Mouse (Mus musculus): ENCODE measurements around the gene Ppp2r1b.

DNA sequence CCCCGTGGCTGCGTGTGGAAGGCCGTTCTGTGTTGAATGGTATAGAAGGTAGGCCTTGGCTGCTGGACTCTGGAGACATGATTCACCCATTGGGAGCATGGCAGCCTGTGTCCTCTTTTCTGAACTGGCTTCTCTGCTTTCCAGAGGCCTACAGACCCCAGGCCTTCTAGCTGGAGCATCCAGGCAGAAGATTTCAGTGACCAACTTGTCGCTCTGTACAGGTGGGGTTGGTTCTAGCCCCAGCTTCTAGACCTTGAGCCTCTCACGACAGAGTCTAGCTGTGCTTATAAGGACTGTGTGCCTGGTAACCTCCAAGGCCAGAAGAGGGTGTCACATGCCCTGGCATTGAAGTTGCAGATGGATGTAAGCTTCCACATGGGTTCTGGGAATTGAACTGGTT lies 13.6 kb upstream of the Ppp2r1b start:
- TF ChIP-seq CTCF (IDR thresholded peaks at IDR 0.05; ENCODE audit: low read depth, low read length) (no peak), POLR2A (IDR thresholded peaks at IDR 0.05; ENCODE audit: extremely low read depth, insufficient read depth, low read length) (no peak)

Measured in liver, adult 2 months (tissue).